Mouse (Mus musculus): ENCODE results near the gene Slc25a22. TPM values are rescaled to one million over a fixed set of nuclear protein-coding genes. Genes with fewer than 3 reads are reported as not detected.

Gene Slc25a22
- polyA plus RNA-seq, 1 experiment = 30.3 TPM

DNA sequence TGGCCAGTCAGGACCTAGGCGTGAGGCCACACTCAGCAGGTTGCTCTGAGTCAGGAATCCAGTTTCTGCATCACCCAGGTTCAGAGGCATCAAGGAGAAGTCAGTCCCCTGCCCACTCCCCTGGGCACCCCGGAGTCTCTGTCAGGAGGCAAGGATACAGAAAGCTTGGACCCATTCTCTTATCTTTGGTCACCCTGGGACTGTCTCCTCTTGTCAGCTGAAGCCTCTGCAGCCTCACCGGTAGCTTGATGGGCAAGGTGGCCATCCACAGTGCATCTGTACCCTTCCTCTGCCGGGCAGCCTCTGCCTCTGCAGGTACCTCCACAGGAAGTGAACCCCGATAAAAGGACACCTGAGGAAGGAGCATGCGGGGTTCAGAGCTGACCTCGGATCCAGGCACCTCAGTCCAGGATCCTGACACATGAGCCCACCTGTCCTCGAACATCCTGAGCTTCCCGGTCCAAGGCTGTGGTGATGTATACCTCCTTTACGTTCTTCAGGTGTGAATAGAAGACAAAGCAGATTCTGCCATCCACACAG is 1.5 kb upstream of the Slc25a22 start:
- WGBS = 97% methylated on average over 10 of the region's 10 CpGs
- no peak overlapping the region for H3K27ac ChIP-seq (ENCODE audit: control insufficient read depth, insufficient read depth, low read depth, low read length, poor library complexity)
- no peak for TF ChIP-seq CTCF (IDR thresholded peaks at IDR 0.05; ENCODE audit: control insufficient read depth, insufficient read depth, low read length)
- TF ChIP-seq POLR2A (IDR thresholded peaks at IDR 0.05; ENCODE audit: borderline replicate concordance, control insufficient read depth, low read depth, low read length) = no peak
- H3K4me1 ChIP-seq (ENCODE audit: control insufficient read depth, insufficient read depth, low read length) = peaks cover 6% of the 10 kb centered on the region
- H3K4me3 ChIP-seq (replicated peaks; ENCODE audit: control insufficient read depth, low read depth, low read length) = no peak overlapping the region

DNA sequence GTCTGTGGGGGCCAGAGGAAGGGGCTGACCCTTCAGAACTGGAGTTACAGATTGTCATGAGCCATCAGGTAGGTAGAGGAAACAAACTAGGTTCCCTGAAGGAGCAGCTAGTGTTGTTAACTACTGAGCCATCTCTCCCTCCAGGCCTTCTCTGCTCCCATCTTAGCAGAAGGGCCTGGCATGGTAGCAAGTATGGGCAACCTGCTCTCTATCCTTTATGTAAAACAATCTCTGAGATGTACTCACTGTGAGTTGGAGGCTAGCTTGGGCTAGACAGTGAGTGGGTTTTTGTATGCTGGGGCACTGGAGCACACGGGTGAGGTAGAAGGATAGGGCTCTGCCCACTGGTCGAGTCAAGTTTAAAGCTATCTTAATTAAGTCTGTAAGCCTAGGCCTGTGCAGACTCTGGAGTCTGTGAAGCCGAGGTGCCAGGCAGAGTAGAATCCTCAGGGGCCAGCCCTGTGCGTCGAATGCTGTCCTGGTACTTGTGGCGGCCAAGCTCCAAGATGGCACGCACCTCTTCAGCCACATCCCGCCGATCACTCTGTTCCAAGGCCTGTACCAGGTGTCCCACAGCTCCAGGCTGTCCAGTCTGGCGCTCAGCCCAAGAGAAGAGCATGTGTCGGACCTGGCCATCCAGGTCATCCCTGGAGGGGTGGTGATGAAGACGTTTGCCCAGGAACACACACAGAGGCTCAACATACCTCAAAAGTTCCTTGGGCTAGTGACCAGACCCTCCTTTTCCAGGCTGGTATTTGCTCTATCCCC is 693 bp upstream of the Slc25a22 start:
- whole genome bisulfite sequencing = 89% methylated on average over 12 of the region's 12 CpGs
- H3K4me1 ChIP-seq (ENCODE audit: control insufficient read depth, insufficient read depth, low read length) = peaks cover 6% of the 10 kb centered on the region
- no peak overlapping the region for H3K4me3 ChIP-seq (replicated peaks; ENCODE audit: control insufficient read depth, low read depth, low read length)
- TF ChIP-seq CTCF (IDR thresholded peaks at IDR 0.05; ENCODE audit: control insufficient read depth, insufficient read depth, low read length) (no peak), POLR2A (IDR thresholded peaks at IDR 0.05; ENCODE audit: borderline replicate concordance, control insufficient read depth, low read depth, low read length) (no peak)
- no peak overlapping the region for H3K27ac ChIP-seq (ENCODE audit: control insufficient read depth, insufficient read depth, low read depth, low read length, poor library complexity)

DNA sequence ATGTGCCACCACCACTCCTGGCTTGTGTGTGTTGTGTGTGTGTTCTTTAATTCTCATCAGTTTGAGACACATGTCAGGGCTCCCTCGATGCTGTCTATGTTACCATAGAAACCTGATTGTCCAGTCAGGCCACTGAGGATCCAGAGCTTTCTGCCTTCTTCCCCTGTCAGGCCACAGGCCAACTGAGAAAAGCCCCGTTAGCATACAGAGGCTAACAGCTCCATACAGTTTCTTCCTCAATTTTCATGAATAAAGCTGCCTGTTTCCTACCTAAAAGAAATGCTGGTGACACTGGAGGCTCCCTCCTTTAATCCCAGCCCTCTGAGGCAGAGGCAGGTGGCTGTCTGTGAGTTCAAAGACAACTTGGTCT is 1.2 kb downstream of the Slc25a22 start:
- no peak overlapping the region for H3K4me3 ChIP-seq (replicated peaks; ENCODE audit: control insufficient read depth, low read depth, low read length)
- WGBS = 24% methylated on average over 2 of the region's 2 CpGs
- peaks cover 4% of the 10 kb centered on the region for H3K4me1 ChIP-seq (ENCODE audit: control insufficient read depth, insufficient read depth, low read length)
- TF ChIP-seq CTCF (IDR thresholded peaks at IDR 0.05; ENCODE audit: control insufficient read depth, insufficient read depth, low read length) (no peak), POLR2A (IDR thresholded peaks at IDR 0.05; ENCODE audit: borderline replicate concordance, control insufficient read depth, low read depth, low read length) (no peak)
- no peak overlapping the region for H3K27ac ChIP-seq (ENCODE audit: control insufficient read depth, insufficient read depth, low read depth, low read length, poor library complexity)

- TF ChIP-seq POLR2A (IDR thresholded peaks at IDR 0.05; ENCODE audit: borderline replicate concordance, control insufficient read depth, low read depth, low read length) (no peak), CTCF (IDR thresholded peaks at IDR 0.05; ENCODE audit: control insufficient read depth, insufficient read depth, low read length) (no peak)
- H3K4me3 ChIP-seq (replicated peaks; ENCODE audit: control insufficient read depth, low read depth, low read length) = peak overlapping the region; percentile 63
- 76% methylated on average over 9 of the region's 9 CpGs for WGBS
- 0 out of 2 replicates have a peak overlapping the region, but pooled peaks have one; percentile 8 for H3K27ac ChIP-seq (ENCODE audit: control insufficient read depth, insufficient read depth, low read depth, low read length, poor library complexity)
- peaks cover 4% of the 10 kb centered on the region for H3K4me1 ChIP-seq (ENCODE audit: control insufficient read depth, insufficient read depth, low read length)
Observed at GRCm38 (mm10) chr7:141435856-141436522, 1.7 kb downstream of the Slc25a22 start.

DNA sequence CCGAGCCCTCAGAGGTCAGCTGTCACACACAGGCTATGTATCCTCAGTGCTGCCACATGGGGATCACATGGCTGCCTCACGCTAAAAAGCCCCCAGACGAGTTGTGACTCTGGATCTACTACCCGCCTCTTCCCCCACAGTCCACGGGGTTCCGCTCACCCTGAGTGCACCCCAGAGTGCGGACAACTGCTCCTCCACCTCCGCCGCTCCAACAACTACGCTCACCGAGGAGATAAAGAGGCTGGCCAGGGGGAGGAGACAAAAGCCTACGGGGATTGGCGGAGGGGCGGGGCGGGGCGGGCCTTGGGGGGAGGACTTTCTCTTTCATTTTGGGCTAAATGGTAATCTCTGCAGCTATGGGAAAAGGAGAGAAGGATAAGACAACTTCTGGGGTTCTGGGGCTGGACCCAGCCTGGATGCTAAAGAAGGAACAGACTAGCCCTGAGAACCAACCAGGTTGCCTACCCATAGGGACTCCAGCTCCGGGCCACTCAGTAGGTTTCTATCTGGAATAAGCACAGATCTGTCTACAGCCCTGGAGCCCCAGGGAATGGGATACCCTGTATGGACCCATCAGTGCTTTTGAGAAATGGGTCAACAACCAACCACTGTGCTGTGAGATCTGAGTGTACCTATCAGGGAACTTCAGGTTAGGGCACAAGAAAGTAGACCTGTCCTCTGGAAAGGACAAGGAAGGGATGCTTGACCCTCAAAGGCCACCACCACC is 2.4 kb downstream of the Slc25a22 start:
- Histone ChIP-seq H3K4me1 (ENCODE audit: control insufficient read depth, insufficient read depth, low read length) (peaks cover 4% of the 10 kb centered on the region), H3K4me3 (replicated peaks; ENCODE audit: control insufficient read depth, low read depth, low read length) (peak overlapping the region; percentile 71), H3K27ac (ENCODE audit: control insufficient read depth, insufficient read depth, low read depth, low read length, poor library complexity) (0 out of 2 replicates have a peak overlapping the region, but pooled peaks have one; percentile 8)
- no peak for TF ChIP-seq CTCF (IDR thresholded peaks at IDR 0.05; ENCODE audit: control insufficient read depth, insufficient read depth, low read length)
- TF ChIP-seq POLR2A (IDR thresholded peaks at IDR 0.05; ENCODE audit: borderline replicate concordance, control insufficient read depth, low read depth, low read length) = peak; percentile 77; the same call in 1 of the 2 replicates
- WGBS = 2% methylated on average over 17 of the region's 17 CpGs

DNA sequence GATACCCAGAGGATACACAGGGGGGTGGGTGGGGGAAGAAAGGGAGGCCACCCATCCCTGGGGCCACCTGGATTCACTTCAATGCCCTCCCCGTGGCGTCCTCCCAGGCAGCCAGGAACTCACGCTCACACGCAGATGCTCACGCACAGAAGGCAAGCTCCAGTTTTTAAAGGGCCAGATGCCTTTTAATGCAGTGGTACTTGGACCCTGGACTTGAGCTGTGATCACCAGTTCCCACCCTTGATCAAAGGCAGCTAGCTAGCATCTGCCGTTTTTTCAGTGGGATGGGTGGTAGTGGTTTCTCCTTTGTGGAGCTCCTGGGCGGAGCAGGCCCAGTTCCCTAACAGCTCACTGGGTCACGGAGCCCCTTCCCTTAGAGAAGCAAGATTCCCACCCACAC is 3.2 kb downstream of the Slc25a22 start:
- Histone ChIP-seq H3K4me1 (ENCODE audit: control insufficient read depth, insufficient read depth, low read length) (peaks cover 4% of the 10 kb centered on the region), H3K4me3 (replicated peaks; ENCODE audit: control insufficient read depth, low read depth, low read length) (peak overlapping the region; percentile 71), H3K27ac (ENCODE audit: control insufficient read depth, insufficient read depth, low read depth, low read length, poor library complexity) (0 out of 2 replicates have a peak overlapping the region, but pooled peaks have one; percentile 5)
- 0 out of 2 replicates have a peak, but pooled peaks have one; percentile 17 for TF ChIP-seq POLR2A (IDR thresholded peaks at IDR 0.05; ENCODE audit: borderline replicate concordance, control insufficient read depth, low read depth, low read length)
- no peak for TF ChIP-seq CTCF (IDR thresholded peaks at IDR 0.05; ENCODE audit: control insufficient read depth, insufficient read depth, low read length)
- WGBS = 22% methylated on average over 8 of the region's 8 CpGs

DNA sequence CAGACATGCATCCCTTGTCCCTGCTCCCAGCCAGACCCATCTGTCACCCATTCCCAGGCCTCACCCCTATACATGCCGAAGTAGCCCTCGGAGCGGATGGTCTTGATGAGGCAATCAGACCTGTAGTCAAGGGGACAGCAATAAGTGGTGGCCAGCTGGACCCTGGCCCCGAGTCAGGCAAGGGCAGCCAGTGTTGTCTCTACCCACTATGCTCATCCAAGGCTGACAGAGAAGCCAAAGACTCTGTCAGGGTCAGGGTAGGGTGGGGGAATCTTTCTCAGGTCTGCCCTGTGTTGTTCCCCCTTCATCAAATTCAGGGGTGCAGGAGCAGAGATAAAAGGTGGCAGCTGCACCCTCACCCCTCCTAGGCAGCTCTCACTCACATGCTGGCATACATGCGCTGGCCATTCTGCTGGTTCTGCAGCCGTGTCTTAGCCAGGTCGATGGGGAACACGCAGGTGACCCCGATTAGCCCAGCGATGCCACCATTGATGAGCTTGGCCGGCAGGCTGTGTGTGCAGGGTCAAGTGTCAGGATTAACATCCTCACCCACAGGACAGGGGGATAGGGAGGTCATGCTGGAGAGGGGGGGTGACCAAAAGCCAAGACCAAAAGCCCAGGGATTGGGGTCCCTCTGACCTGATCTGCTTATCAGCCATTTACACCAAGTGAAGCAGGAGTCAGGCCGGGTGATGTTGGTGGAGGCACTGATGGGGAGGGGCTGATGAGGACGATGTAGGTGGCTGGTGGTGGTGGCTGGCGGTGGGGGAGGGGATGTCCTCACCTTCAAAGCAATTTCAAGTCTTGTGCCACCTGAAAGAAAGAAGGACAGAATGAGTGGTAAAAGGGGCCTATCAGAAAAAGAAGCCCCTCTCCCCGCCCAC is 3.9 kb downstream of the Slc25a22 start:
- H3K27ac ChIP-seq (ENCODE audit: control insufficient read depth, insufficient read depth, low read depth, low read length, poor library complexity) = no peak overlapping the region
- H3K4me1 ChIP-seq (ENCODE audit: control insufficient read depth, insufficient read depth, low read length) = peaks cover 4% of the 10 kb centered on the region
- WGBS = 82% methylated on average over 15 of the region's 15 CpGs
- no peak overlapping the region for H3K4me3 ChIP-seq (replicated peaks; ENCODE audit: control insufficient read depth, low read depth, low read length)
- no peak for TF ChIP-seq CTCF (IDR thresholded peaks at IDR 0.05; ENCODE audit: control insufficient read depth, insufficient read depth, low read length)
- no peak for TF ChIP-seq POLR2A (IDR thresholded peaks at IDR 0.05; ENCODE audit: borderline replicate concordance, control insufficient read depth, low read depth, low read length)

Measured in bone marrow, adult 2 months (tissue).